Mouse (Mus musculus) intestine, postnatal 0 days (tissue): ENCODE results near the gene Tpst2. TPM values are rescaled to one million over a fixed set of nuclear protein-coding genes. Genes with fewer than 3 reads are reported as not detected.

Experiments
- ATAC-seq: fragments of 200-750 bp; cut with Nextera tagmentation; 2 replicates; pipeline ENCODE4 v1.8.0; 2017; ENCODE audit warnings: mild to moderate bottlenecking, moderate TSS enrichment, moderate library complexity
- H3K27ac ChIP-seq: fragments of 300-500 bp; sonication (generic); 2 replicates; pipeline ENCODE4 v1.5.1; 2014; ENCODE audit warnings: mild to moderate bottlenecking, low read depth, low read length, moderate library complexity
- H3K27me3 ChIP-seq: fragments of 300-500 bp; sonication (generic); replicated peaks from 2 replicates; pipeline ENCODE4 v1.6.1; 2014; ENCODE audit warnings: low read length, mixed read lengths; ENCODE audit not compliant: control insufficient read depth, insufficient read depth
- H3K36me3 ChIP-seq: fragments of 300-500 bp; sonication (generic); 2 replicates; pipeline ENCODE4 v1.6.1; 2014; ENCODE audit warnings: mild to moderate bottlenecking, moderate library complexity; ENCODE audit not compliant: control insufficient read depth, insufficient read depth
- H3K4me1 ChIP-seq: fragments of 300-500 bp; sonication (generic); replicated peaks from 2 replicates; pipeline ENCODE4 v1.6.1; 2014; ENCODE audit warnings: antibody characterized with exemption, low read length, mixed read lengths; ENCODE audit not compliant: control insufficient read depth, insufficient read depth
- H3K4me2 ChIP-seq: fragments of 300-500 bp; sonication (generic); replicated peaks from 2 replicates; pipeline ENCODE4 v1.6.1; 2014; ENCODE audit warnings: low read depth, mild to moderate bottlenecking, moderate library complexity
- H3K4me3 ChIP-seq: fragments of 300-500 bp; sonication (generic); 2 replicates; pipeline ENCODE4 v1.5.1; 2014; ENCODE audit warnings: low read depth, low read length
- H3K9ac ChIP-seq: fragments of 300-500 bp; sonication (generic); 2 replicates; pipeline ENCODE4 v1.6.1; 2014; ENCODE audit warnings: mild to moderate bottlenecking, low read depth, low read length
- H3K9me3 ChIP-seq: fragments of 300-500 bp; sonication (generic); 2 replicates; pipeline ENCODE4 v1.6.1; 2016; ENCODE audit warnings: mixed run types; ENCODE audit not compliant: control insufficient read depth
- CTCF ChIP-seq: sonication (generic); IDR thresholded peaks from 2 replicates; pipeline ENCODE4 v1.5.1; 2016; ENCODE audit warnings: low read depth, mild to moderate bottlenecking, control low read depth, antibody characterized with exemption, moderate library complexity
- WGBS: fragments of 180-500 bp; shearing (Covaris S2); extraction: QIAGEN DNeasy Blood & Tissue Kit; methylation state at CpG from one replicate; pipeline ENCODE4 v1.1.7; 2014; 5-methylcytosine and 5-hydroxymethylcytosine counted together
- polyA plus RNA-seq: library from polyadenylated mRNA; unstranded; fragments of >200 nt; fragmentation: Nextera tagmentation; extraction: Ambion mirVana; gene quantifications from 2 replicates; pipeline ENCODE4 v1.2.1, GENCODE M21; 2015

The Tpst2 gene
- polyA plus RNA-seq, 1 experiment from 2014 or later: 45.3 TPM

- Histone ChIP-seq H3K36me3 (no peaks in the 10 kb centered on the region), H3K27me3 (no peaks in the 10 kb centered on the region), H3K27ac (no peak within 1 kb of the TSS), H3K4me2 (no peak within 1 kb of the TSS), H3K9me3 (no peaks in the 10 kb centered on the region), H3K9ac (no peak within 1 kb of the TSS), H3K4me1 (no peaks in the 10 kb centered on the region), H3K4me3 (no peak within 1 kb of the TSS)
- TF ChIP-seq CTCF: no peak
- 53% methylated on average over 2 of the region's 2 CpGs for WGBS
- no peak for ATAC-seq
Observed at GRCm38 (mm10) chr5:112252400-112252799, 24.1 kb upstream of the Tpst2 start, which contains the start of gene Cryba4. TSS of gene Cryba4 (minus strand) at chr5:112252518.

GRCm38 (mm10) chr5:112253169-112253568 lies 23.3 kb upstream of the Tpst2 start:
- Histone ChIP-seq H3K27me3 (no peaks in the 10 kb centered on the region), H3K4me3 (no peak overlapping the region), H3K4me1 (no peaks in the 10 kb centered on the region), H3K36me3 (no peaks in the 10 kb centered on the region), H3K9ac (no peak overlapping the region), H3K9me3 (no peaks in the 10 kb centered on the region), H3K4me2 (no peak overlapping the region), H3K27ac (no peak overlapping the region)
- 44% methylated on average over 8 of the region's 8 CpGs for WGBS
- ATAC-seq: no peak
- no peak for TF ChIP-seq CTCF

- no peak overlapping the region for H3K27ac ChIP-seq
- no peaks in the 10 kb centered on the region for H3K27me3 ChIP-seq
- no peak overlapping the region for H3K4me2 ChIP-seq
- no peaks in the 10 kb centered on the region for H3K4me1 ChIP-seq
- H3K9ac ChIP-seq: no peak overlapping the region
- 62% methylated on average over 7 of the region's 7 CpGs for WGBS
- no peaks in the 10 kb centered on the region for H3K36me3 ChIP-seq
- no peak for ATAC-seq
- H3K9me3 ChIP-seq: no peaks in the 10 kb centered on the region
- TF ChIP-seq CTCF: no peak
- H3K4me3 ChIP-seq: no peak overlapping the region
Observed at GRCm38 (mm10) chr5:112254282-112254806, 22.1 kb upstream of the Tpst2 start.

GRCm38 (mm10) chr5:112255426-112255825 lies 21.1 kb upstream of the Tpst2 start, which contains the start of gene Crybb1:
TSS of gene Crybb1 (plus strand) at chr5:112255815.
- no peak for ATAC-seq
- H3K27ac ChIP-seq: no peak within 1 kb of the TSS
- no peak for TF ChIP-seq CTCF
- H3K9me3 ChIP-seq: no peaks in the 10 kb centered on the region
- H3K4me2 ChIP-seq: no peak within 1 kb of the TSS
- no peaks in the 10 kb centered on the region for H3K4me1 ChIP-seq
- H3K9ac ChIP-seq: no peak within 1 kb of the TSS
- 49% methylated on average over 3 of the region's 3 CpGs for whole genome bisulfite sequencing
- H3K36me3 ChIP-seq: no peaks in the 10 kb centered on the region
- no peak within 1 kb of the TSS for H3K4me3 ChIP-seq
- no peaks in the 10 kb centered on the region for H3K27me3 ChIP-seq

- no peak for ATAC-seq
- no peak overlapping the region for H3K4me3 ChIP-seq
- no peak for TF ChIP-seq CTCF
- H3K4me1 ChIP-seq: no peaks in the 10 kb centered on the region
- H3K9me3 ChIP-seq: no peaks in the 10 kb centered on the region
- no peak overlapping the region for H3K27ac ChIP-seq
- H3K27me3 ChIP-seq: no peaks in the 10 kb centered on the region
- no peaks in the 10 kb centered on the region for H3K36me3 ChIP-seq
- no peak overlapping the region for H3K9ac ChIP-seq
- H3K4me2 ChIP-seq: no peak overlapping the region
- 73% methylated on average over 9 of the region's 9 CpGs for WGBS
Observed at GRCm38 (mm10) chr5:112256457-112256856, 20.0 kb upstream of the Tpst2 start.

GRCm38 (mm10) chr5:112257896-112258295 lies 18.6 kb upstream of the Tpst2 start:
- Histone ChIP-seq H3K9ac (no peak overlapping the region), H3K36me3 (no peaks in the 10 kb centered on the region), H3K4me2 (no peak overlapping the region), H3K9me3 (no peaks in the 10 kb centered on the region), H3K27me3 (0 out of 2 replicates have a peak, but pooled peaks cover 5% of the 10 kb centered on the region), H3K4me1 (no peaks in the 10 kb centered on the region), H3K4me3 (no peak overlapping the region), H3K27ac (no peak overlapping the region)
- 48% methylated on average over 3 of the region's 3 CpGs for WGBS
- no peak for TF ChIP-seq CTCF
- no peak for ATAC-seq
